Mouse (Mus musculus) hindbrain, embryonic 10.5 days (tissue): ENCODE results near the gene Isg20l2. TPM values are rescaled to one million over a fixed set of nuclear protein-coding genes. Genes with fewer than 3 reads are reported as not detected.

Experiments used
- DNase-seq: peaks from one replicate; pipeline ENCODE4 v3.0.0-alpha.2; 2017; ENCODE audit warnings: low spot score
- H3K27ac ChIP-seq: fragments of 300-500 bp; sonication (generic); 2 replicates; pipeline ENCODE4 v1.5.1; 2016; ENCODE audit warnings: mild to moderate bottlenecking, moderate library complexity
- H3K27me3 ChIP-seq: fragments of 300-500 bp; sonication (generic); 2 replicates; pipeline ENCODE4 v1.6.1; 2016; ENCODE audit warnings: mild to moderate bottlenecking; ENCODE audit not compliant: poor library complexity, insufficient read depth, severe bottlenecking
- H3K36me3 ChIP-seq: fragments of 300-500 bp; sonication (generic); 2 replicates; pipeline ENCODE4 v1.6.1; 2016; ENCODE audit warnings: mild to moderate bottlenecking, moderate library complexity
- H3K4me1 ChIP-seq: fragments of 300-500 bp; sonication (generic); replicated peaks from 2 replicates; pipeline ENCODE4 v1.6.1; 2016; ENCODE audit warnings: mild to moderate bottlenecking
- H3K4me3 ChIP-seq: fragments of 300-500 bp; sonication (generic); 2 replicates; pipeline ENCODE4 v1.5.1; 2016; ENCODE audit warnings: mild to moderate bottlenecking, moderate library complexity
- H3K9me3 ChIP-seq: fragments of 300-500 bp; sonication (generic); 2 replicates; pipeline ENCODE4 v1.6.1; 2016; ENCODE audit warnings: mild to moderate bottlenecking, moderate library complexity
- WGBS: fragments of 180-500 bp; shearing (Covaris S2); methylation state at CpG from one replicate; pipeline ENCODE4 v1.1.7; 2016; 5-methylcytosine and 5-hydroxymethylcytosine counted together
- polyA plus RNA-seq: library from polyadenylated mRNA; unstranded; fragments of >200 nt; fragmentation: Nextera tagmentation; extraction: Ambion mirVana; gene quantifications from 2 replicates; pipeline ENCODE4 v1.2.1, GENCODE M21; 2016

Isg20l2 gene
- polyA plus RNA-seq, 1 experiment from 2014 or later: 73.3 TPM

DNA sequence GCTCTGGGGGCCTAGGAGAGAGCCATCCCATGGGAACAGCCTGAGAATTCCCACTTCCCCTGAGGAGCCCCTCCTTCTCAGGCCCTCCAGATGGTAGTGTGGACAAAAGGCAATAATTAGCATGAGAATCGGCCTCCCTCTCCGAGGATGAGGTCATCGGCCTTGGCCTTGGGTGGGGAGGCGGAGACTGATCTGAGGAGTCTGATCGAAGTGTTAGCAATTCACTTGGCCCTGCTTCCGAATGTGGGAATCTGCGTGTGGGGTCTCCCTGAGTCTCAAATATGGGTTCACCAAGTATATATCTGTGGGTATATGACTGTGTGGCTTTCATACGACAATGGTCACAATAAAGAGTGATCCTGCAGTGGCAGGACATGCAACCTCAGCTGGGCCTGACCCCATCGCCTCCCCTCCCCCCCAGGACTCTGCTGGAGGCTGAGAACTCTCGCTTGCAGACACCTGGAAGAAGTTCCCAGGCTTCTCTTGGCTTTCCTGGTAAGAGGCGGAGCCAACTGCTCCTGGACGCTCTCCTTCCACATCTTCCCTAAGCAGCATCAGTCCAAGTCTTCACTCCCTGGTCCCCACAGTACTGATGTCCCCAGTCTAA is 44.4 kb downstream of the Isg20l2 start:
- 7% methylated on average over 12 of the region's 12 CpGs for WGBS
- DNase-seq: peak; percentile 90
- peaks cover 63% of the 10 kb centered on the region for H3K36me3 ChIP-seq

DNA sequence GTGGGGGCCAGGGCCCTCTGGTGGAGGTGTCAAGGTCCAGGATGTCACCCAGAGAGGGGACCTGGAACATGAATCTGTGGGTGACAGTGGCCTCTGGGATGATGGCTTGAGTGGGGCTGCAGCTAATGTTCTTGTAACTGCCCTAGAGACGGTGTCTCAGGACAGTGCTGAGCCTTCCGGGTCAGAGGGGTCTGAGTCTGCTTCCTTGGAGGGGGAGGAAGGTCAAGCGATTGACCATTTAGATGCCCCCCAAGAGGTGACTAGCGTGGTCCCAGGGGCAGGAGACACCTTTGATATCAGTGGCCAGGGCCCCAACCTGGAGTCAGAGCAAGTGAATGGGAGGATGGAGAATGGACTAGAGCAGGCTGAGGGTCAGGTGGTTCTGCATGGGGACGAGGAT is 49.4 kb downstream of the Isg20l2 start:
- Histone ChIP-seq H3K9me3 (no peaks in the 10 kb centered on the region), H3K4me3 (no peak overlapping the region), H3K27ac (peak overlapping the region; percentile 94), H3K4me1 (peaks cover 89% of the 10 kb centered on the region), H3K36me3 (peaks cover 69% of the 10 kb centered on the region), H3K27me3 (0 out of 2 replicates have a peak, but pooled peaks cover 3% of the 10 kb centered on the region)
- no peak for DNase-seq
- WGBS: 86% methylated on average over 5 of the region's 5 CpGs

More for the DNA sequence above, 44.4 kb downstream of the Isg20l2 start:
- Histone ChIP-seq H3K27me3 (0 out of 2 replicates have a peak, but pooled peaks cover 3% of the 10 kb centered on the region), H3K27ac (peak overlapping the region; percentile 95), H3K9me3 (no peaks in the 10 kb centered on the region), H3K4me1 (peaks cover 88% of the 10 kb centered on the region), H3K4me3 (peak overlapping the region; percentile 87)

DNA sequence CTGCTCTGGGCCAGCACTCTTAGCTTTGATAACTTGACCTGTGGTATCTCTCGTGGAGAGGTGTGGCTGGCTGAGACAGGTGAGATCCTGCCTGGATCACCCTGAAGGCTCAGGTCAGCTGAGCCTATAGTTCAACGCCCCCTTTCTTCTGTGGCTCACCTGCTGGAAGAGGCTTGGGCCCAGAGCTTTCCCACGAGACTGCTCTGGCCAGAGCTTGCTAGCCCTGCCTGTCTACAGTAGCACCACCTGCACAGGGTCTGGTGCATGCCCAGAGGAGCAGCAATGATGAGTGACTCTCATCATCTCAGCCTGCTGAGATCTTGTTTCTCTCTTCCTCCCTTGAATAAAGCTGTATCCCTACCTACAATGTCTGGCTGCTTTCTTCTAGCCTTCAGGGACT is 50.0 kb downstream of the Isg20l2 start:
- H3K36me3 ChIP-seq: peaks cover 64% of the 10 kb centered on the region
- H3K27me3 ChIP-seq: 0 out of 2 replicates have a peak, but pooled peaks cover 3% of the 10 kb centered on the region
- DNase-seq: no peak
- H3K4me3 ChIP-seq: peak overlapping the region; percentile 10; the same call in 1 of the 2 replicates
- WGBS: 70% methylated on average over 3 of the region's 3 CpGs
- peak overlapping the region; percentile 94 for H3K27ac ChIP-seq
- peaks cover 89% of the 10 kb centered on the region for H3K4me1 ChIP-seq
- H3K9me3 ChIP-seq: no peaks in the 10 kb centered on the region

DNA sequence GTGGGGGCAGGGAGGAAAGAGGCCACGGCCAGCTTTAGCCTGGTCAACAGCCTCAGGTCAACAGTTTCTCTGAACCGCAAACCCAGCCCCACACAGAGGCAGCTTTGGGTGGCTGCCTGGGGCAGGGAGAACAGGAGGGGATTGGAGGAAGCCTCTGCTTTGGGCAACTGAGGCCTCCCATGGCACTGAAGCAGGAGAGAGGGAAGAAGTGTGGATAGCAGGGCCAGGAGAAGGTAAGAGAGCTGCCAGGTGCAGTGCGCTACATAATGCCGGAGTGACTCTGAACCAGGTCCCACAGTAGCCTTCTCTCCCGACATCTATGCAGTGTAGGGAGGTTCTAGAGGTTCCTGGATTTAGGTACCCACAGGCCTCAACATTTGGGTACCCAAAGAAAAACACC is 50.6 kb downstream of the Isg20l2 start:
- peaks cover 57% of the 10 kb centered on the region for H3K36me3 ChIP-seq
- H3K27ac ChIP-seq: peak overlapping the region; percentile 94
- peak overlapping the region; percentile 10; the same call in 1 of the 2 replicates for H3K4me3 ChIP-seq
- 60% methylated on average over 5 of the region's 5 CpGs for WGBS
- DNase-seq: peak; percentile 41
- peaks cover 89% of the 10 kb centered on the region for H3K4me1 ChIP-seq
- 0 out of 2 replicates have a peak, but pooled peaks cover 3% of the 10 kb centered on the region for H3K27me3 ChIP-seq
- no peaks in the 10 kb centered on the region for H3K9me3 ChIP-seq

GRCm38 (mm10) chr3:87981214-87981760 is 51.2 kb downstream of the Isg20l2 start:
- Histone ChIP-seq H3K36me3 (peaks cover 52% of the 10 kb centered on the region), H3K27ac (peak overlapping the region; percentile 94), H3K27me3 (0 out of 2 replicates have a peak, but pooled peaks cover 3% of the 10 kb centered on the region), H3K9me3 (no peaks in the 10 kb centered on the region), H3K4me1 (peaks cover 92% of the 10 kb centered on the region), H3K4me3 (peak overlapping the region; percentile 10; the same call in 1 of the 2 replicates)
- 79% methylated on average over 6 of the region's 6 CpGs for WGBS
- no peak for DNase-seq

DNA sequence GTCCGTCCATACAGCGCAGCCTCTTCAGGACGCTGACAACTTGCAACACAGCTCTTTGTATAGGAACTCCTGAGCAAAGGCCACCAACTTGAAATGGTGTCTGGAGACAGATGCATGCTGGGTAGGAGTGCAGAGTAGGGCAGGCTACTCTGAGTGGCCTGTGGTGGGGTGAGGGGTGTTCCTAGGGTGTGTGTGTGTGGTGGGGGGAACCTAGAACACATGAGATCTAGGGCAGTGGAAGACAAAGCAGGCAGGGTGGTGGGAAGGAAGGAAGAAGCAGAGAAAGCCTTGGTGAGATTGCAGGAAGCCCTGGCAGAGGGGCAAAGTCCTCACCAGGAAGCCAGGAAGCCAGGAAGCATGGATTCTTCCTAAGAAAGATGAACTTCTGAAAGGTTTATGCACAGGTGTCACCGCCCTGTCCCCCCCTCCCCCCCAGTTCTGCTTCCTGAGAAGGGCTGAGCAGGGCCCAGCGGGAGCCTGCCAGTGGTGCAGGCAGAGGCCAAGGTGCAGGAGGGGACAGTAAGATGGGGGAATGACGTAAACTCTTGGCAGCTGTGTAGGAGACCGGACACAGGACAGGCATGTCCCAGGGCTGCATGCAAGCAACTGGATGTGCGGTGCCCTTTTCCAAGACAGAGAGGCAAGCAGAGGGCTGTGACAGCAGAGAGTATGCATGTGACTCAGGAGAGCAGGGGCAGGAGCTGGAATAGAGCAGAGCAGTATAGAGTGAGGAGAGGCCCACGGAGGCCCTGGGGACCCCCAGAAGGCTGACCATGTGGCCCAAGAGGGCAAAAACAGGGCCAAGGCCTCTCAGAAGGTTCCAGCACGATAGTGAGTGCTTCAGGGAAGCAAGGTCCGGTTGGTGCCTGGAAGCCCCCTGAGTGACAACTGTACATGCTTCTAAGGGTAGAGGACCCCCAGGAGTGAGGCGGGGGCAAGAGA is 52.1 kb downstream of the Isg20l2 start:
- 31% methylated on average over 12 of the region's 12 CpGs for WGBS
- peaks cover 99% of the 10 kb centered on the region for H3K4me1 ChIP-seq
- H3K27ac ChIP-seq: peak overlapping the region; percentile 94
- H3K9me3 ChIP-seq: no peaks in the 10 kb centered on the region
- H3K36me3 ChIP-seq: peaks cover 43% of the 10 kb centered on the region
- peak overlapping the region; percentile 38 for H3K4me3 ChIP-seq
- peak; percentile 48 for DNase-seq
- 0 out of 2 replicates have a peak, but pooled peaks cover 3% of the 10 kb centered on the region for H3K27me3 ChIP-seq

DNA sequence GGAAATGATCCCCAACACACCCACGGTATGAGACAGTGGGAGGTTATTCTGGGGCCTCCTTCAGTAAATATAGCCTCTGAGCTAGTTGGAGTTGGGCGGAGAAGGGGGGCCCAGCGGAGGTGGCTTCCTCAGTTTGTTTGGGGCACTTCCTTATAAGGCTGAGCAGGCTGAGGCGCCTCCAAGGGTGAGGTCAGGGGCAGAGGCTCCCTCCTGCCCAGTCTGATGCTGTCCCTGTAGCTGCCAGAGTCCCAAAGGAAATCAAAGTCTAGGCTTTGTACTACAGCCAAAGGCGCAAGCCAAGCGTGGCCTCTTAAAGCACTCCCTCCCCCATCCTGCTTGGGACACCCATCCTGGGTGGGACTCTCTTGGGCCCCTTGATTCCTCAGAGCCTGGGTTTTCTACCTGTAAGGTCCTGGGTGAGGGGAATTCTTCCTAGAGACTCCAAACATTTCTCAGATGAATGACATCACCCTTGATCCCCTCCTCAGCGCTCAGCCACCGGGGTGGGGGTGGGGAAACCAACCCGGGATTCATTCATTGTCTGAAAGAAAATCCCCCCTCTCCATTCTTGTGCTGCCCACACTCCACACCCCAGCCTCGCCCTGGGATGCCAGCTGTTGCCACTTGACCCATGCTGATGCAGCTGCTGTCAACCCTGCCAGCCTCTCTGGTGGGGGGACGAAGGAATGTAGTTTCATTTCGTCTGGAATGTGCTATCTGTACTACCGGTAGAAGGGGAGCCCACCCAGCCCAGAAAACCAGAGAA is 52.9 kb downstream of the Isg20l2 start:
- Histone ChIP-seq H3K4me1 (peaks cover 100% of the 10 kb centered on the region), H3K9me3 (no peaks in the 10 kb centered on the region), H3K4me3 (peak overlapping the region; percentile 38), H3K27me3 (0 out of 2 replicates have a peak, but pooled peaks cover under 1% of the 10 kb centered on the region), H3K36me3 (peaks cover 34% of the 10 kb centered on the region), H3K27ac (peak overlapping the region; percentile 94)
- WGBS: 1% methylated on average over 13 of the region's 13 CpGs
- peak; percentile 77 for DNase-seq

GRCm38 (mm10) chr3:87983627-87984026 is 53.5 kb downstream of the Isg20l2 start:
- Histone ChIP-seq H3K4me1 (peaks cover 100% of the 10 kb centered on the region), H3K9me3 (no peaks in the 10 kb centered on the region), H3K4me3 (peak overlapping the region; percentile 38), H3K27me3 (peaks cover 6% of the 10 kb centered on the region), H3K36me3 (peaks cover 28% of the 10 kb centered on the region), H3K27ac (peak overlapping the region; percentile 94)
- WGBS: 48% methylated on average over 6 of the region's 6 CpGs
- DNase-seq: no peak

GRCm38 (mm10) chr3:87984094-87984493 is 54.0 kb downstream of the Isg20l2 start:
- Histone ChIP-seq H3K27me3 (peaks cover 10% of the 10 kb centered on the region), H3K36me3 (peaks cover 24% of the 10 kb centered on the region), H3K9me3 (no peaks in the 10 kb centered on the region), H3K4me3 (peak overlapping the region; percentile 38), H3K27ac (peak overlapping the region; percentile 94), H3K4me1 (peaks cover 98% of the 10 kb centered on the region)
- WGBS: 52% methylated on average over 3 of the region's 3 CpGs
- no peak for DNase-seq

GRCm38 (mm10) chr3:87985505-87986320 is 55.6 kb downstream of the Isg20l2 start:
- no peaks in the 10 kb centered on the region for H3K9me3 ChIP-seq
- peak overlapping the region; percentile 51 for H3K4me3 ChIP-seq
- peak overlapping the region; percentile 94 for H3K27ac ChIP-seq
- H3K27me3 ChIP-seq: peaks cover 26% of the 10 kb centered on the region
- peaks cover 90% of the 10 kb centered on the region for H3K4me1 ChIP-seq
- H3K36me3 ChIP-seq: peaks cover 7% of the 10 kb centered on the region
- DNase-seq: peak; percentile 54
- 41% methylated on average over 12 of the region's 12 CpGs for WGBS

DNA sequence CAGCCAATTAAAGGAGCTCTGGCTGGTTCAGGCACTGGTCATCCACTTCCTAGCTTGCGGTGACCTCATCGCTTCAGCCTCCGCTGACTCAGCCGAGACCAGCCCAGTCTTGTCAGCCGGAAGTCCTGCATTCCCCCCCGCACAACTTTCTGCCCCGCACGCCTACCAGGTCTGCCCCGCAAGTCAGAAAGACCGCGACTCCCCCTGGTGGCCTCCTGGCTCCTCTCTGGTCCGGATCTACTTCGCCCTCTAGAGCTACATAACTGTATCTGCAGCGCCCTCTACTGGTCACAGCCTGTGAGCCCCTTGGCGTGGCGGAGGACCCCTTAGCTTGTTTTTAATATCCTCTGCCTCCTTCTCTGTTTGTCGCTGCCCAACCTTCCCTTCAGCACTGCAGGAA is 56.8 kb downstream of the Isg20l2 start:
- H3K27ac ChIP-seq: peak overlapping the region; percentile 94
- H3K27me3 ChIP-seq: peaks cover 38% of the 10 kb centered on the region
- no peaks in the 10 kb centered on the region for H3K36me3 ChIP-seq
- peaks cover 82% of the 10 kb centered on the region for H3K4me1 ChIP-seq
- H3K9me3 ChIP-seq: no peaks in the 10 kb centered on the region
- peak overlapping the region; percentile 51 for H3K4me3 ChIP-seq
- DNase-seq: peak; percentile 99
- WGBS: under 1% methylated on average over 17 of the region's 17 CpGs
